Mouse (Mus musculus): ENCODE measurements at regions not wholly inside any gene's neighbourhood (a gene's known extent, or its start where the extent isn't known, plus 50 kb on each side); places are given as distances from the start of the nearest gene placed in this dataset.

DNA sequence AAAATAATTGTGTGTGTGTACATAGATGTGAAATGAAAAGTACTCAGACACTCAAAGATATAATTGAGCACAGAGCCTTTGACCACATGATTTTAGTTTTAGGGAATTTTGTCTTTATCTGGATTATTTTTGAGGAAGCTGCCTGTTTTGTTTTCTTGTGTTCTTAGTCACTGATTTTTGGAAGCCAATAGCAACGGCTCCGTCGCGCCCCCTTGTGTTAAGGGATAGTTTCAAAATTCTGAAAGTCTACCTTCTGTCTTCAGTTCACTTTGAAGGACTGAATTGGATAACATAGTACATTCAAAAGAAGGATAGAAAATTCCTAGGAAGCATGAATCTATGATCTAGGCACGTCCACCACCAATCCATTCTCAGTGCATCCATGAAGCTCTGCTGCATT is 185.8 kb upstream of the Sash1 start:
- Histone ChIP-seq H3K9me3 (replicated peaks; ENCODE audit: low read length) (no peaks in the 10 kb centered on the region), H3K4me1 (replicated peaks; ENCODE audit: insufficient read depth, low read length) (no peaks in the 10 kb centered on the region), H3K9ac (ENCODE audit: low read depth, low read length) (no peak overlapping the region), H3K4me2 (ENCODE audit: low read length) (no peak overlapping the region), H3K4me3 (replicated peaks; ENCODE audit: low read depth, low read length) (no peak overlapping the region), H3K27ac (no peak overlapping the region), H3K36me3 (ENCODE audit: insufficient read depth, low read length) (no peaks in the 10 kb centered on the region), H3K27me3 (ENCODE audit: insufficient read depth, low read length) (no peaks in the 10 kb centered on the region)
- no peak for ATAC-seq (replicated peaks; ENCODE audit: low FRiP score, low read depth)
- TF ChIP-seq CTCF (IDR thresholded peaks at IDR 0.05; ENCODE audit: low read depth), result peak; percentile 78
- DNase-seq (ENCODE audit: low spot score), result peak; percentile 51
- WGBS, result 20% methylated on average over 5 of the region's 5 CpGs

DNA sequence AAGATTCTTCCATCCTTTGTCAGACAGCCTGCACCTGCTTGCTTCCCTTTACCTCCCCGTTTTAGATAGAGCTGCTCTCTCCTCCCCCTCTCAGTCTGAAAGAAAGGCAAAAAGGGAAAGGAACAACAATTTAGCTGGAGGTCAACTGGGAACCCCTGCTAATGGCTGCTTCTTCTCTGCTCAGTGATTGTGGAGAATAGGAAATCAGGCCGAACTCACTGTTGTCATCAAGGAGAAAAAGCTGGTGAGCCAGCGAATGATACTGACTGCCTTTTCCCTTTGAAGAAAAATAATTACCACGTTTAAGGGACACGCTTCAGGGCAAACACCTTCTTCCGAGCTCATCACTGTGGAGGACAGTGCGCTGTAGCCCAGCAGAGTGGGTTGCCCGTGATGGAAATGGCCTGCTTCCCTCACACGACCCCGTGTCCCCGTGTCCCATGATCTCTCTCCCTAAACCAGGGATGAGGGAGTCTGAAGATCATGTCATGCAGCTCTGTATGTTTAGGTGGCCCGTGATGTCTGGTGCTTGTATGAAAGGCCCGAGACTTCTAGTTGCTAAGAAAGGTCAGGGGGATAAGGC is 183.8 kb upstream of the Sash1 start:
- no peak for TF ChIP-seq CTCF (IDR thresholded peaks at IDR 0.05; ENCODE audit: low read depth)
- Histone ChIP-seq H3K9ac (ENCODE audit: low read depth, low read length) (no peak overlapping the region), H3K4me2 (ENCODE audit: low read length) (no peak overlapping the region), H3K4me1 (replicated peaks; ENCODE audit: insufficient read depth, low read length) (no peaks in the 10 kb centered on the region), H3K36me3 (ENCODE audit: insufficient read depth, low read length) (no peaks in the 10 kb centered on the region), H3K27me3 (ENCODE audit: insufficient read depth, low read length) (no peaks in the 10 kb centered on the region), H3K9me3 (replicated peaks; ENCODE audit: low read length) (no peaks in the 10 kb centered on the region), H3K27ac (no peak overlapping the region), H3K4me3 (replicated peaks; ENCODE audit: low read depth, low read length) (no peak overlapping the region)
- 76% methylated on average over 13 of the region's 13 CpGs for WGBS
- ATAC-seq (replicated peaks; ENCODE audit: low FRiP score, low read depth), result no peak
- no peak for DNase-seq (ENCODE audit: low spot score)

GRCm38 (mm10) chr10:9066566-9066965 is 180.7 kb upstream of the Sash1 start:
- Histone ChIP-seq H3K4me3 (replicated peaks; ENCODE audit: low read depth, low read length) (no peak overlapping the region), H3K9me3 (replicated peaks; ENCODE audit: low read length) (no peaks in the 10 kb centered on the region), H3K36me3 (ENCODE audit: insufficient read depth, low read length) (no peaks in the 10 kb centered on the region), H3K9ac (ENCODE audit: low read depth, low read length) (no peak overlapping the region), H3K4me2 (ENCODE audit: low read length) (no peak overlapping the region), H3K4me1 (replicated peaks; ENCODE audit: insufficient read depth, low read length) (no peaks in the 10 kb centered on the region), H3K27me3 (ENCODE audit: insufficient read depth, low read length) (no peaks in the 10 kb centered on the region), H3K27ac (no peak overlapping the region)
- WGBS, result 75% methylated on average over 3 of the region's 3 CpGs
- no peak for TF ChIP-seq CTCF (IDR thresholded peaks at IDR 0.05; ENCODE audit: low read depth)
- ATAC-seq (replicated peaks; ENCODE audit: low FRiP score, low read depth) (no peak), DNase-seq (ENCODE audit: low spot score) (no peak)

DNA sequence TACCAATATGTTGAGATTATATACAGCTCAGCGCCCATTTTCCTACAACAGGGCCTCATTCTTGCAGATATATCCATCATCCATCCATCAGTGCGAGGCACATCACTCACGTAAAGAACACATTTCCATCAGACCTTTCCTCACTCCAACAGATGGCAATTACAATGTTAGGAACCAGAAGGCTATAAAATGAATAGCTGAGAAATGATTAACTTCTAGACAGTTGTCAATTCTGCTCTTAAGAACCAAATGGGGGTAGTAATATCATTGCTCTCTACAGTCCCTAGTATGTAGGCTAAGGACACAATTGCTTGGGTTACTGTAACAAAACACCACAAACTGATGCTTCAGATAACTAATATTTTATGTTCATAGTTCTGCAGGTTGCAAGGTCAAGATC is 176.1 kb upstream of the Sash1 start:
- Histone ChIP-seq H3K9me3 (replicated peaks; ENCODE audit: low read length) (no peaks in the 10 kb centered on the region), H3K4me3 (replicated peaks; ENCODE audit: low read depth, low read length) (no peak overlapping the region), H3K4me1 (replicated peaks; ENCODE audit: insufficient read depth, low read length) (no peaks in the 10 kb centered on the region), H3K36me3 (ENCODE audit: insufficient read depth, low read length) (no peaks in the 10 kb centered on the region), H3K27me3 (ENCODE audit: insufficient read depth, low read length) (no peaks in the 10 kb centered on the region), H3K4me2 (ENCODE audit: low read length) (no peak overlapping the region), H3K27ac (no peak overlapping the region), H3K9ac (ENCODE audit: low read depth, low read length) (no peak overlapping the region)
- no peak for DNase-seq (ENCODE audit: low spot score)
- no peak for ATAC-seq (replicated peaks; ENCODE audit: low FRiP score, low read depth)
- 95% methylated on average over 3 of the region's 3 CpGs for WGBS
- TF ChIP-seq CTCF (IDR thresholded peaks at IDR 0.05; ENCODE audit: low read depth), result no peak

GRCm38 (mm10) chr10:9055274-9055673 is 169.4 kb upstream of the Sash1 start:
- TF ChIP-seq CTCF (IDR thresholded peaks at IDR 0.05; ENCODE audit: low read depth), result no peak
- Histone ChIP-seq H3K9me3 (replicated peaks; ENCODE audit: low read length) (no peaks in the 10 kb centered on the region), H3K4me2 (ENCODE audit: low read length) (no peak overlapping the region), H3K36me3 (ENCODE audit: insufficient read depth, low read length) (no peaks in the 10 kb centered on the region), H3K4me3 (replicated peaks; ENCODE audit: low read depth, low read length) (no peak overlapping the region), H3K4me1 (replicated peaks; ENCODE audit: insufficient read depth, low read length) (no peaks in the 10 kb centered on the region), H3K27ac (no peak overlapping the region), H3K27me3 (ENCODE audit: insufficient read depth, low read length) (no peaks in the 10 kb centered on the region), H3K9ac (ENCODE audit: low read depth, low read length) (no peak overlapping the region)
- DNase-seq (ENCODE audit: low spot score) (no peak), ATAC-seq (replicated peaks; ENCODE audit: low FRiP score, low read depth) (no peak)
- WGBS, result 63% methylated on average over 3 of the region's 3 CpGs

DNA sequence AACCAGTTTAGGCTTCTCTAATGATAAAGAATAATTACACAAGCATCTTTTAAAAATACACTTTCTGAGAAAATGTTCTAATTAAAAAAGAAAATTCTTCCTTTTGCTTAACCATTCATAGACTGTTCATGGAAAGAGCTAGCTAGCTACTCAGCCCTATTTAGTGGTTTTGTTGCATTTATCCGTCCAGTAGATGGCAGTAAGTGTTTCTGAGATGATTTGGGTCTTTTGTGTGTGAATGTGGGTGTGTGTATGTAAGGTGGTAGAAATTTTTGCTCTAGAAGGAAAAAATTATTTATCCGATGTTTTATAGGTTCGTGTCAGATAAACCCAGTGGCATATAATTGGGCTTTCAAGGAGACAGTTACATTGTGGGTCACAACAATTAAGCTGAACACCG is 167.5 kb upstream of the Sash1 start:
- Histone ChIP-seq H3K4me3 (replicated peaks; ENCODE audit: low read depth, low read length) (no peak overlapping the region), H3K9me3 (replicated peaks; ENCODE audit: low read length) (no peaks in the 10 kb centered on the region), H3K4me1 (replicated peaks; ENCODE audit: insufficient read depth, low read length) (no peaks in the 10 kb centered on the region), H3K9ac (ENCODE audit: low read depth, low read length) (no peak overlapping the region), H3K36me3 (ENCODE audit: insufficient read depth, low read length) (no peaks in the 10 kb centered on the region), H3K27me3 (ENCODE audit: insufficient read depth, low read length) (no peaks in the 10 kb centered on the region), H3K27ac (no peak overlapping the region), H3K4me2 (ENCODE audit: low read length) (no peak overlapping the region)
- TF ChIP-seq CTCF (IDR thresholded peaks at IDR 0.05; ENCODE audit: low read depth), result peak; percentile 82
- WGBS, result 51% methylated on average over 4 of the region's 4 CpGs
- ATAC-seq (replicated peaks; ENCODE audit: low FRiP score, low read depth) (no peak), DNase-seq (ENCODE audit: low spot score) (peak; percentile 67)

GRCm38 (mm10) chr10:9047341-9047740 is 161.5 kb upstream of the Sash1 start:
- no peaks in the 10 kb centered on the region for H3K27me3 ChIP-seq (ENCODE audit: insufficient read depth, low read length)
- H3K9me3 ChIP-seq (replicated peaks; ENCODE audit: low read length), result no peaks in the 10 kb centered on the region
- H3K4me2 ChIP-seq (ENCODE audit: low read length), result no peak overlapping the region
- no peak for ATAC-seq (replicated peaks; ENCODE audit: low FRiP score, low read depth)
- no peak overlapping the region for H3K4me3 ChIP-seq (replicated peaks; ENCODE audit: low read depth, low read length)
- H3K36me3 ChIP-seq (ENCODE audit: insufficient read depth, low read length), result no peaks in the 10 kb centered on the region
- TF ChIP-seq CTCF (IDR thresholded peaks at IDR 0.05; ENCODE audit: low read depth), result no peak
- H3K4me1 ChIP-seq (replicated peaks; ENCODE audit: insufficient read depth, low read length), result no peaks in the 10 kb centered on the region
- H3K27ac ChIP-seq, result no peak overlapping the region
- DNase-seq (ENCODE audit: low spot score), result no peak
- WGBS, result 86% methylated on average over 4 of the region's 4 CpGs
- no peak overlapping the region for H3K9ac ChIP-seq (ENCODE audit: low read depth, low read length)
